Mouse (Mus musculus): Measurements from ENCODE around the gene Pram1.
"Not testable (repeated sequence)": the region's sequence is repeated elsewhere in the genome, so short reads cannot be mapped to it uniquely, and the experiment has no call there.

Pram1 gene

GRCm38 (mm10) chr17:33637516-33638276 lies at the start of gene Pram1:
Gene Pram1 (plus strand): TSS chr17:33638056.
- DNase-seq (ENCODE audit: low spot score) = no peak

GRCm38 (mm10) chr17:33597271-33597670 lies 40.6 kb upstream of the Pram1 start:
- DNase-seq (ENCODE audit: low spot score) = no peak

GRCm38 (mm10) chr17:33598506-33598905 lies 39.4 kb upstream of the Pram1 start:
- no peak for DNase-seq (ENCODE audit: low spot score)

GRCm38 (mm10) chr17:33599836-33600475 lies 37.9 kb upstream of the Pram1 start:
- no peak for DNase-seq (ENCODE audit: low spot score)

- no peak for DNase-seq (ENCODE audit: low spot score)
Measured at GRCm38 (mm10) chr17:33600831-33601230, 37.0 kb upstream of the Pram1 start.

GRCm38 (mm10) chr17:33601947-33602346 lies 35.9 kb upstream of the Pram1 start:
- DNase-seq (ENCODE audit: low spot score) = no peak

- no peak for DNase-seq (ENCODE audit: low spot score)
Measured at GRCm38 (mm10) chr17:33607273-33607672, 30.6 kb upstream of the Pram1 start.

- no peak for DNase-seq (ENCODE audit: low spot score)
Measured at GRCm38 (mm10) chr17:33610548-33610947, 27.3 kb upstream of the Pram1 start.

GRCm38 (mm10) chr17:33613726-33614125 lies 24.1 kb upstream of the Pram1 start:
- not testable (repeated sequence) for DNase-seq (ENCODE audit: low spot score)

- no peak for DNase-seq (ENCODE audit: low spot score)
Measured at GRCm38 (mm10) chr17:33627281-33627680, 10.6 kb upstream of the Pram1 start.

GRCm38 (mm10) chr17:33628621-33629486 lies 9.0 kb upstream of the Pram1 start, which contains the start of gene Zfp414:
Gene Zfp414 (plus strand): TSS chr17:33629090.
- DNase-seq (ENCODE audit: low spot score) = peak; percentile 90

GRCm38 (mm10) chr17:33629487-33630125 lies 8.2 kb upstream of the Pram1 start:
- no peak for DNase-seq (ENCODE audit: low spot score)

- DNase-seq (ENCODE audit: low spot score) = no peak
Measured at GRCm38 (mm10) chr17:33630171-33630895, 7.5 kb upstream of the Pram1 start.

- DNase-seq (ENCODE audit: low spot score) = no peak
Measured at GRCm38 (mm10) chr17:33631236-33631635, 6.6 kb upstream of the Pram1 start.

GRCm38 (mm10) chr17:33631796-33632195 lies 6.1 kb upstream of the Pram1 start:
- DNase-seq (ENCODE audit: low spot score) = no peak

- no peak for DNase-seq (ENCODE audit: low spot score)
Measured at GRCm38 (mm10) chr17:33637038-33637437, 818 bp upstream of the Pram1 start.

- DNase-seq (ENCODE audit: low spot score) = no peak
Measured at GRCm38 (mm10) chr17:33639743-33640142, 1.9 kb downstream of the Pram1 start.

GRCm38 (mm10) chr17:33644068-33644467 lies 6.2 kb downstream of the Pram1 start:
- no peak for DNase-seq (ENCODE audit: low spot score)

- no peak for DNase-seq (ENCODE audit: low spot score)
Measured at GRCm38 (mm10) chr17:33645073-33645472, 7.2 kb downstream of the Pram1 start.

- no peak for DNase-seq (ENCODE audit: low spot score)
Measured at GRCm38 (mm10) chr17:33649781-33650475, 12.1 kb downstream of the Pram1 start.

- DNase-seq (ENCODE audit: low spot score) = no peak
Measured at GRCm38 (mm10) chr17:33666813-33667212, 29.0 kb downstream of the Pram1 start.
